Mouse (Mus musculus) cerebellum, adult 2 months (tissue): ENCODE results near the gene Dlec1. TPM values are rescaled to one million over a fixed set of nuclear protein-coding genes. Genes with fewer than 3 reads are reported as not detected.
A peak's percentile ranks its signal among the peaks of the same experiment; 100 is the strongest.

ENCODE experiments used
- DNase-seq, 2 experiments: peaks; one replicate each; pipeline ENCODE4 v3.0.0; 2021
- H3K27ac ChIP-seq: fragments of 200-500 bp; 2 replicates; pipeline ENCODE4 v1.5.1; 2012; ENCODE audit warnings: low read length, control low read depth, inconsistent platforms; ENCODE audit not compliant: insufficient read depth
- H3K27me3 ChIP-seq: fragments of 200-500 bp; 2 replicates; pipeline ENCODE4 v1.6.1; 2012; ENCODE audit warnings: inconsistent platforms, mild to moderate bottlenecking, low read length, moderate library complexity; ENCODE audit not compliant: control insufficient read depth, insufficient read depth
- H3K4me1 ChIP-seq: fragments of 200-500 bp; 2 replicates; pipeline ENCODE4 v1.6.1; 2011; ENCODE audit warnings: low read length; ENCODE audit not compliant: control insufficient read depth, insufficient read depth
- H3K4me3 ChIP-seq: fragments of 200-500 bp; replicated peaks from 2 replicates; pipeline ENCODE3; 2011; ENCODE audit warnings: mild to moderate bottlenecking, low read depth, low read length, control low read depth; ENCODE audit not compliant: insufficient read depth
- CTCF ChIP-seq: fragments of 200-500 bp; IDR thresholded peaks from 2 replicates; pipeline ENCODE4 v1.5.1; 2011; ENCODE audit warnings: low read depth, mild to moderate bottlenecking, control low read depth, low read length, moderate library complexity, borderline replicate concordance; ENCODE audit not compliant: insufficient read depth
- POLR2A ChIP-seq: fragments of 200-500 bp; IDR thresholded peaks from 2 replicates; pipeline ENCODE4 v1.6.1; 2011; ENCODE audit warnings: low read length, control low read depth, borderline replicate concordance; ENCODE audit not compliant: insufficient read depth
- WGBS: fragments of 180-500 bp; shearing (Covaris S2); methylation state at CpG from one replicate; pipeline ENCODE4 v1.1.7; 2018; 5-methylcytosine and 5-hydroxymethylcytosine counted together
- polyA plus RNA-seq: library from polyadenylated mRNA; depleted of rRNA; stranded (reverse); fragments of >200 nt; gene quantifications from 2 replicates; pipeline ENCODE4 v1.2.3, GENCODE M21; 2012; rRNA removed

Gene Dlec1
- polyA plus RNA-seq, 1 experiment = 2.1 TPM

- Histone ChIP-seq H3K27ac (no peak overlapping the region), H3K4me3 (no peak overlapping the region), H3K4me1 (no peaks in the 10 kb centered on the region), H3K27me3 (no peaks in the 10 kb centered on the region)
- no peak for DNase-seq
- no peak for TF ChIP-seq CTCF
- TF ChIP-seq POLR2A = no peak
- 80% methylated on average over 6 of the region's 6 CpGs for WGBS
Measured at GRCm38 (mm10) chr9:119165548-119165947, 63.3 kb downstream of the Dlec1 start.

DNA sequence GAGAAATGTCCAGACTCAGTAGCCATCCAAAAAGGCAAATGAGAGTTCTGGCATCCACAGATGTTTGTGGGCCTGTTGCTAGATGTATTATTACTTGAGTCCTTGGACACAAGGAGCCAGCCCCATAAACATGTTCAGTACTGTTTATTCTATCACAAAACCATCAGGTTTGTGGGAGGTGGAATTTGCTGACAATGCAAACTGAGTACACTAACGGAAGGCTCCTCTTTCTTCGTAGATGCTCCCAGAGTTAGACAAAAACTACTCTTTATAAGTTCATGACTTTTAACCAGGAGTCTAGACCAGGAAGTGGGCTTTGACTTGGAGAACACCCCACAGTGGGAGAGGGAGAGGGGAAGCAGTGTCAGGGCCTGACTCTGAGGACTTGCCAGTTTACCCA is 65.3 kb downstream of the Dlec1 start:
- H3K4me1 ChIP-seq = no peaks in the 10 kb centered on the region
- H3K4me3 ChIP-seq = no peak overlapping the region
- no peaks in the 10 kb centered on the region for H3K27me3 ChIP-seq
- WGBS = 93% methylated on average over 2 of the region's 2 CpGs
- no peak for DNase-seq
- TF ChIP-seq CTCF = no peak
- H3K27ac ChIP-seq = no peak overlapping the region

GRCm38 (mm10) chr9:119179292-119179691 is 77.0 kb downstream of the Dlec1 start:
- no peaks in the 10 kb centered on the region; the same call in 1 of the 2 replicates for H3K27me3 ChIP-seq
- H3K4me1 ChIP-seq = no peaks in the 10 kb centered on the region
- WGBS = 49% methylated on average over 11 of the region's 11 CpGs
- TF ChIP-seq POLR2A (no peak), CTCF (no peak)
- no peak overlapping the region for H3K4me3 ChIP-seq
- no peak overlapping the region for H3K27ac ChIP-seq
- no peak for DNase-seq

- H3K4me3 ChIP-seq = no peak overlapping the region
- no peaks in the 10 kb centered on the region; the same call in 1 of the 2 replicates for H3K27me3 ChIP-seq
- TF ChIP-seq CTCF (no peak), POLR2A (no peak)
- peak; percentile 11 to 34 for DNase-seq
- no peaks in the 10 kb centered on the region for H3K4me1 ChIP-seq
- H3K27ac ChIP-seq = no peak overlapping the region
- WGBS = 15% methylated on average over 3 of the region's 3 CpGs
Measured at GRCm38 (mm10) chr9:119181241-119181728, 79.0 kb downstream of the Dlec1 start.

GRCm38 (mm10) chr9:119192202-119192990 is 90.1 kb downstream of the Dlec1 start:
- Histone ChIP-seq H3K27me3 (no peaks in the 10 kb centered on the region), H3K4me1 (no peaks in the 10 kb centered on the region), H3K27ac (no peak overlapping the region), H3K4me3 (no peak overlapping the region)
- 38% methylated on average over 11 of the region's 11 CpGs for WGBS
- DNase-seq = peak; percentile 25 to 43
- TF ChIP-seq CTCF (peak; percentile 73), POLR2A (no peak)

Other genes starting within 250 kb of the Dlec1 start
- gene Ctdspl, start 176.0 kb upstream of the Dlec1 start, polyA plus RNA-seq = 10.3 and 10.6 TPM in 2 replicates
- 0.47 and 0.57 TPM in 2 replicates for gene Vill, start 49.7 kb upstream of the Dlec1 start, polyA plus RNA-seq
- gene Plcd1, start 9.0 kb upstream of the Dlec1 start, polyA plus RNA-seq = 14.7 and 16.3 TPM in 2 replicates
- gene Acaa1b, start 54.6 kb downstream of the Dlec1 start, polyA plus RNA-seq = 0.52 and 1.2 TPM in 2 replicates
- not detected in 2 replicates for gene Gm47289, start 56.7 kb downstream of the Dlec1 start, polyA plus RNA-seq
- gene Slc22a13, start 106.6 kb downstream of the Dlec1 start, polyA plus RNA-seq = not detected in 2 replicates
- gene Oxsr1, start 219.9 kb downstream of the Dlec1 start, polyA plus RNA-seq = 45.7 and 47.9 TPM in 2 replicates
- 135 and 139 TPM in 2 replicates for gene Acaa1a, start 237.2 kb downstream of the Dlec1 start, polyA plus RNA-seq
- 5.4 and 6.1 TPM in 2 replicates for gene Myd88, start 238.9 kb downstream of the Dlec1 start, polyA plus RNA-seq